ENCODE assay signal across 38 mouse cellular contexts in the genomic region with DNA sequence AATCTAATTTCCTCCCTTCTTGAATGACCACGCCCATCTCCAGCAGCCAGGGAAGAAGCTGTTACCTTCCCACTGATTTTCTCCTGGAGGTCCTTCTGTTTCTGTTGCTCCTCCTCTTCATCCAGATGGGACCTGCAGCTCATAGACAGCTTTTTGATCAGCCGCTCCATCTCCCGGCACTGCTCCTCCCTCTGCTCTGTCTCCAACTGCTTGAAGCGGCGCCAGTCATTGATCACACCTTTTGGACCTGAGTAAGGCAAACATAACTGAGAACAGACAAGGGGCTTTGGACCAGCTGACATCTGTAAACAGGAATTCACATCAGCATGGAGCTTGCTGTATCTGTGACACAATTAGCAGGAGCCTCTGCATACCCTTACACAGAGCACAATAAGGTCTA. TPM values are rescaled to one million over a fixed set of nuclear protein-coding genes. Genes with fewer than 3 reads are reported as not detected.
"Had no signal": no experiment of that assay in that cellular context is flagged by ENCODE, and none has a peak within 500 bp of the region (broad histone marks: within the 10 kb centered on the region; RNA-seq: fewer than 3 reads in every experiment).

No protein-coding gene starts in this region.

- DNase-seq: gastrocnemius, adult 2 months; gastrocnemius, postnatal 10 days; gastrocnemius, postnatal 25 days; heart, adult 2 months; heart, postnatal 14 days; heart, postnatal 4 days; kidney, adult 18-20 months; kidney, adult 8-10 months; kidney, postnatal 10 days; kidney, postnatal 25 days; kidney, postnatal 4 days; liver had no signal

- H3K27me3 ChIP-seq: heart, embryonic 13.5 days; heart, embryonic 15.5 days; hindbrain, embryonic 12.5 days; intestine, embryonic 15.5 days; limb, embryonic 12.5 days had no signal

- H3K4me3 ChIP-seq: gastrocnemius, adult 2 months; heart, adult 2 months; heart, embryonic 13.5 days; heart, embryonic 15.5 days; hindbrain, embryonic 10.5 days; hindbrain, embryonic 12.5 days; intestine, embryonic 15.5 days; layer of hippocampus, adult 2 months; left cerebral cortex, adult 2 months; limb, embryonic 10.5 days; limb, embryonic 12.5 days had no signal

- ATAC-seq: hindbrain, embryonic 16.5 days; inflammation-experienced regulatory T-cells, adult 6 months; intestine, embryonic 15.5 days; intestine, postnatal 0 days had no signal

- H3K4me2 ChIP-seq: heart, embryonic 11.5 days; heart, embryonic 15.5 days; hindbrain, embryonic 12.5 days; hindbrain, embryonic 14.5 days; intestine, embryonic 15.5 days; limb, embryonic 12.5 days had no signal

- H3K9me3 ChIP-seq: heart, embryonic 13.5 days; heart, embryonic 15.5 days; hindbrain, embryonic 10.5 days; hindbrain, embryonic 12.5 days; intestine, embryonic 15.5 days; limb, embryonic 10.5 days; limb, embryonic 12.5 days had no signal

- H3K9ac ChIP-seq: heart, embryonic 13.5 days; heart, embryonic 15.5 days; hindbrain, embryonic 12.5 days; hindbrain, embryonic 14.5 days; intestine, embryonic 15.5 days; limb, embryonic 12.5 days; liver, embryonic 14.5 days had no signal

- H3K27ac ChIP-seq: gastrocnemius, adult 2 months; heart, adult 2 months; heart, embryonic 13.5 days; heart, embryonic 15.5 days; hindbrain, embryonic 10.5 days; hindbrain, embryonic 12.5 days; hindbrain, embryonic 14.5 days; intestine, embryonic 15.5 days; layer of hippocampus, adult 2 months; left cerebral cortex, adult 2 months; limb, embryonic 10.5 days; limb, embryonic 12.5 days; liver, embryonic 14.5 days had no signal

RNA-seq across cellular contexts. Expression of a gene that starts 29.3 kb away (rescaled TPM):
- total RNA-seq: gastrocnemius, adult 2 months; gastrocnemius, postnatal 10 days; gastrocnemius, postnatal 25 days; gastrocnemius, postnatal 4 days; granulocyte monocyte progenitor cell, adult 5-6 weeks; heart, adult 2 months; heart, postnatal 14 days; heart, postnatal 4 days; layer of hippocampus, adult 2 months; layer of hippocampus, postnatal 10 days; layer of hippocampus, postnatal 25 days; left cerebral cortex, adult 2 months; left cerebral cortex, postnatal 14 days; left cerebral cortex, postnatal 36 days had no signal
- polyA plus RNA-seq: frontal cortex, adult 2 months; heart, adult 2 months; heart, embryonic 11.5 days; heart, embryonic 13.5 days; heart, embryonic 15.5 days; heart, postnatal 0 days; hindbrain, embryonic 10.5 days; hindbrain, embryonic 12.5 days; hindbrain, embryonic 14.5 days; hindbrain, embryonic 16.5 days; inflammation-experienced regulatory T-cells, adult 6 months; intestine, embryonic 15.5 days; intestine, postnatal 0 days; kidney, embryonic 14.5 days; kidney, embryonic 16.5 days; limb, embryonic 10.5 days; limb, embryonic 12.5 days; limb, embryonic 14.5 days; liver, embryonic 14.5 days had no signal
